Mouse (Mus musculus): ENCODE measurements around the gene Ptger2.

Ptger2 gene

DNA sequence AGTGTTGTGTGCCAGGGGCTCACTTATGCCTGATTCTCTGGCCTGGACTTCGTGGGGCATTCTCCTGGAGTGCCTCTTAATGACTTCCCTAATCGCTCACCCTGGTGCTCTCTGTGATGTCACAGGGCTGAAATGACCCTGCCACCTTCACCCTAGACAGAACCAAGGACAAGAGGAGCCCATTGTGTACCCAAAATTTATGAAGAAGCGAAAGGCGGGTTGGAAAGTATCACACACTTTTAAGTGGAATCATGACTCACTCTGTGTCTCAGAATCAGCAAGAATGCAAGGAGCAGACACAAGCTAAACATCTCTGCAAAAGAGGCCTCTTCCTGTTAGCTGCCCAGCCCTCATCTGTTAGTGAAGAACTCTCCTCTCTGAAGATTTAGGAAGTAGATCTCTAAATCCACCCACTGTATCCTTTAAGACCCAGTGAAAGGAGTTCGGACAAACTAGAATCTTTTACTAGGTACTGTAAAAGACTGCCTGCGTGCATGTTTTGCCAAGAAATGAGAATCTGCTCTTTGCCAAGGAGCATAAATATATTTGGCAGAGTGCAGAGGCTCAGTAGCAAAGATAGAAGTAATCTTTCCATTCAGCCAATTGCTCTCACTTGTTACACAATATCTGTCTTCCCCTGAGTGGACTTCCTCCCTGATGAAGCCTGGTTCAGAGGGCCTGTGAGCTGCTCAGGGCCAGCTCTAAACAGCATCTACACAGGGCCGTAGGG, 61.9 kb downstream of the Ptger2 start:
- DNase-seq (ENCODE audit: low read depth): peak; percentile 58

DNA sequence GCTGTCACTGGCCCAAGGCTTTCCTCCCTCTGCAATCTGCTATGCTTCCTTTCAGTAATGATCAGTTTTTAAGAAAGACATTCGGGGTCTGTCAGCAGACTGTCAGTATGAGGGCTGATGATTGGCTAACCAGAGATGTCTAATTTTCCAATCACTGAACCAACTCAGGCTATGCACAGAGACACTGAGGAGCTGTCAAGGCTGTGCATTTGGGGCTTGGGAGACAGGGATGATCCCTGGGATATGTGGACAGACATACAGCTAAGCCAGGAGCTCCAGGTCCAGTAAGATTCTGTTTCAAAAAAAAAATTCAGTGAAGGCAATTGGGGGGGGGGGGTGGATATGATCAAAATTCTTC, 62.4 kb downstream of the Ptger2 start:
- DNase-seq (ENCODE audit: low read depth): no peak

DNA sequence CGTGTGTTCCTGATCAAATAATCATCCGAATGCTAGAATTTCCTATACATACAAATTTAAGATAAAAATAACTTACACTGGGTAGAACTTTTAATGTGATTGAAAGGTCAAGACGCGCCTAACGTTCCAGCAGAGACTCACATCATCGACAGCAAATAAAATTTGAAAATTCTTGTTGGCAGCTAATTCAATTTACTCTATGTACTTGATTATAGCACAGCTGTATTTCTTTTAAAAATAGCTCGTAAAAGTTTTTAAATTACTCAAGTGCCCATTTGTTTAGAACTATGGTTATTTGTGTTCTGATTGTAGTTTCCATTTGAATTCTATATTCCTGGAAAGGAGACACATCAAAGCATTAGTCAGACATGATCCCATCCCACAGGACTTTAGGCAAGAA, 63.1 kb downstream of the Ptger2 start:
- DNase-seq (ENCODE audit: low read depth): no peak

All from induced T-regulatory cell, adult 2 months (primary cell).